Mouse (Mus musculus) stomach, embryonic 16.5 days (tissue): ENCODE measurements around the gene Apbb2. TPM values are rescaled to one million over a fixed set of nuclear protein-coding genes. Genes with fewer than 3 reads are reported as not detected.

Experiments
- ATAC-seq: fragments of 200-750 bp; cut with Nextera tagmentation; 2 replicates; pipeline ENCODE4 v1.8.0; 2017; ENCODE audit warnings: moderate number of reproducible peaks, moderate TSS enrichment; ENCODE audit not compliant: insufficient read depth, low FRiP score
- H3K27ac ChIP-seq: fragments of 300-500 bp; sonication (generic); 2 replicates; pipeline ENCODE4 v1.5.1; 2014; ENCODE audit warnings: low read length
- H3K27me3 ChIP-seq: fragments of 300-500 bp; sonication (generic); 2 replicates; pipeline ENCODE4 v1.6.1; 2014; ENCODE audit warnings: low read length, control low read depth, mixed read lengths; ENCODE audit not compliant: control insufficient read depth, insufficient read depth
- H3K36me3 ChIP-seq: fragments of 300-500 bp; sonication (generic); 2 replicates; pipeline ENCODE4 v1.6.1; 2014; ENCODE audit warnings: low read length; ENCODE audit not compliant: control insufficient read depth, insufficient read depth
- H3K4me1 ChIP-seq: fragments of 300-500 bp; sonication (generic); 2 replicates; pipeline ENCODE4 v1.6.1; 2014; ENCODE audit warnings: low read length, control low read depth, mixed read lengths; ENCODE audit not compliant: control insufficient read depth, insufficient read depth
- H3K4me2 ChIP-seq: fragments of 300-500 bp; sonication (generic); 2 replicates; pipeline ENCODE4 v1.6.1; 2014; ENCODE audit warnings: low read depth, low read length, mixed read lengths
- H3K4me3 ChIP-seq: fragments of 300-500 bp; sonication (generic); replicated peaks from 2 replicates; pipeline ENCODE4 v1.5.1; 2014; ENCODE audit warnings: mild to moderate bottlenecking, low read length
- H3K9ac ChIP-seq: fragments of 300-500 bp; sonication (generic); 2 replicates; pipeline ENCODE4 v1.6.1; 2014; ENCODE audit warnings: low read length
- H3K9me3 ChIP-seq: fragments of 300-500 bp; sonication (generic); replicated peaks from 2 replicates; pipeline ENCODE4 v1.6.1; 2016; ENCODE audit warnings: low read length, control low read depth; ENCODE audit not compliant: control insufficient read depth
- WGBS: fragments of 180-500 bp; shearing (Covaris S2); extraction: QIAGEN DNeasy Blood & Tissue Kit; methylation state at CpG from one replicate; pipeline ENCODE4 v1.1.7; 2014; 5-methylcytosine and 5-hydroxymethylcytosine counted together
- polyA plus RNA-seq: library from polyadenylated mRNA; unstranded; fragments of >200 nt; fragmentation: Nextera tagmentation; extraction: Ambion mirVana; gene quantifications from 2 replicates; pipeline ENCODE4 v1.2.1, GENCODE M21; 2015

The Apbb2 gene
- polyA plus RNA-seq, 1 experiment from 2014 or later = 33.7 TPM

GRCm38 (mm10) chr5:66572086-66572855 lies 46.3 kb downstream of the Apbb2 start:
- 84% methylated on average over 13 of the region's 13 CpGs for WGBS

GRCm38 (mm10) chr5:66570709-66571108 lies 47.9 kb downstream of the Apbb2 start:
- no peak overlapping the region for H3K4me2 ChIP-seq
- no peak overlapping the region for H3K9ac ChIP-seq
- H3K36me3 ChIP-seq = no peaks in the 10 kb centered on the region
- no peaks in the 10 kb centered on the region for H3K27me3 ChIP-seq
- no peaks in the 10 kb centered on the region for H3K9me3 ChIP-seq
- ATAC-seq = no peak
- 89% methylated on average over 5 of the region's 5 CpGs for WGBS
- H3K4me1 ChIP-seq = peaks cover 18% of the 10 kb centered on the region; the same call in 1 of the 2 replicates
- H3K27ac ChIP-seq = no peak overlapping the region
- no peak overlapping the region for H3K4me3 ChIP-seq

More at GRCm38 (mm10) chr5:66572086-66572855, 46.3 kb downstream of the Apbb2 start:
- H3K4me1 ChIP-seq = peaks cover 21% of the 10 kb centered on the region; the same call in 1 of the 2 replicates
- ATAC-seq = no peak
- no peak overlapping the region for H3K27ac ChIP-seq
- no peaks in the 10 kb centered on the region for H3K27me3 ChIP-seq
- no peak overlapping the region for H3K4me3 ChIP-seq
- no peaks in the 10 kb centered on the region for H3K36me3 ChIP-seq
- H3K9ac ChIP-seq = no peak overlapping the region
- H3K9me3 ChIP-seq = no peaks in the 10 kb centered on the region
- H3K4me2 ChIP-seq = no peak overlapping the region

- Histone ChIP-seq H3K4me1 (peaks cover 15% of the 10 kb centered on the region; the same call in 1 of the 2 replicates), H3K4me3 (no peak overlapping the region), H3K27me3 (no peaks in the 10 kb centered on the region), H3K4me2 (no peak overlapping the region), H3K36me3 (no peaks in the 10 kb centered on the region), H3K9ac (no peak overlapping the region), H3K27ac (no peak overlapping the region), H3K9me3 (no peaks in the 10 kb centered on the region)
- no peak for ATAC-seq
- 43% methylated on average over 9 of the region's 9 CpGs for WGBS
Measured at GRCm38 (mm10) chr5:66569141-66569801, 49.3 kb downstream of the Apbb2 start.

- peaks cover 10% of the 10 kb centered on the region; the same call in 1 of the 2 replicates for H3K4me1 ChIP-seq
- 50% methylated on average over 5 of the region's 5 CpGs for WGBS
- H3K27me3 ChIP-seq = no peaks in the 10 kb centered on the region
- H3K4me3 ChIP-seq = no peak overlapping the region
- no peaks in the 10 kb centered on the region for H3K9me3 ChIP-seq
- no peak overlapping the region for H3K27ac ChIP-seq
- H3K36me3 ChIP-seq = no peaks in the 10 kb centered on the region
- H3K9ac ChIP-seq = no peak overlapping the region
- no peak overlapping the region for H3K4me2 ChIP-seq
- no peak for ATAC-seq
Measured at GRCm38 (mm10) chr5:66568002-66568401, 50.6 kb downstream of the Apbb2 start.

GRCm38 (mm10) chr5:66567424-66567823 lies 51.2 kb downstream of the Apbb2 start:
- no peaks in the 10 kb centered on the region for H3K9me3 ChIP-seq
- no peak overlapping the region for H3K27ac ChIP-seq
- H3K4me2 ChIP-seq = no peak overlapping the region
- 92% methylated on average over 6 of the region's 6 CpGs for WGBS
- H3K36me3 ChIP-seq = no peaks in the 10 kb centered on the region
- no peaks in the 10 kb centered on the region for H3K27me3 ChIP-seq
- H3K4me1 ChIP-seq = peaks cover 10% of the 10 kb centered on the region; the same call in 1 of the 2 replicates
- H3K9ac ChIP-seq = no peak overlapping the region
- no peak overlapping the region for H3K4me3 ChIP-seq
- no peak for ATAC-seq

GRCm38 (mm10) chr5:66559591-66560175 lies 58.9 kb downstream of the Apbb2 start:
- no peaks in the 10 kb centered on the region for H3K36me3 ChIP-seq
- H3K4me3 ChIP-seq = no peak overlapping the region
- peak overlapping the region; percentile 40 for H3K27ac ChIP-seq
- no peak overlapping the region for H3K9ac ChIP-seq
- 58% methylated on average over 8 of the region's 8 CpGs for WGBS
- peaks cover 6% of the 10 kb centered on the region; the same call in 1 of the 2 replicates for H3K9me3 ChIP-seq
- peaks cover 4% of the 10 kb centered on the region; the same call in 1 of the 2 replicates for H3K4me1 ChIP-seq
- ATAC-seq = no peak; the same call in 1 of the 2 replicates
- no peaks in the 10 kb centered on the region for H3K27me3 ChIP-seq
- H3K4me2 ChIP-seq = no peak overlapping the region

- Histone ChIP-seq H3K9ac (no peak overlapping the region), H3K27me3 (no peaks in the 10 kb centered on the region), H3K9me3 (peaks cover 6% of the 10 kb centered on the region; the same call in 1 of the 2 replicates), H3K27ac (no peak overlapping the region), H3K4me2 (no peak overlapping the region), H3K4me1 (peaks cover 8% of the 10 kb centered on the region), H3K36me3 (no peaks in the 10 kb centered on the region), H3K4me3 (no peak overlapping the region)
- no peak for ATAC-seq
- 91% methylated on average over 7 of the region's 7 CpGs for WGBS
Measured at GRCm38 (mm10) chr5:66558094-66558493, 60.5 kb downstream of the Apbb2 start.

- Histone ChIP-seq H3K9ac (no peak overlapping the region), H3K4me2 (no peak overlapping the region), H3K36me3 (no peaks in the 10 kb centered on the region), H3K4me1 (peaks cover 7% of the 10 kb centered on the region; the same call in 1 of the 2 replicates), H3K27me3 (no peaks in the 10 kb centered on the region), H3K9me3 (peaks cover 6% of the 10 kb centered on the region; the same call in 1 of the 2 replicates), H3K27ac (no peak overlapping the region; the same call in 1 of the 2 replicates), H3K4me3 (no peak overlapping the region)
- no peak for ATAC-seq
Measured at GRCm38 (mm10) chr5:66553933-66554332, 64.7 kb downstream of the Apbb2 start.

- H3K36me3 ChIP-seq = no peaks in the 10 kb centered on the region
- no peak overlapping the region for H3K4me2 ChIP-seq
- no peaks in the 10 kb centered on the region for H3K27me3 ChIP-seq
- 70% methylated on average over 9 of the region's 9 CpGs for WGBS
- ATAC-seq = no peak
- H3K4me1 ChIP-seq = peaks cover 7% of the 10 kb centered on the region; the same call in 1 of the 2 replicates
- no peak overlapping the region for H3K27ac ChIP-seq
- H3K4me3 ChIP-seq = no peak overlapping the region
- H3K9ac ChIP-seq = no peak overlapping the region
- peaks cover 6% of the 10 kb centered on the region; the same call in 1 of the 2 replicates for H3K9me3 ChIP-seq
Measured at GRCm38 (mm10) chr5:66552246-66552645, 66.3 kb downstream of the Apbb2 start.
